Mouse (Mus musculus) hindbrain, embryonic 15.5 days (tissue): ENCODE measurements at regions not wholly inside any gene's neighbourhood (a gene's known extent, or its start where the extent isn't known, plus 50 kb on each side); places are given as distances from the start of the nearest gene placed in this dataset.

Source experiments
- ATAC-seq: fragments of 200-750 bp; cut with Nextera tagmentation; 2 replicates; pipeline ENCODE4 v1.8.0; 2017; ENCODE audit warnings: low read depth, moderate number of reproducible peaks, moderate TSS enrichment; ENCODE audit not compliant: low FRiP score
- H3K27ac ChIP-seq: fragments of 300-500 bp; sonication (generic); replicated peaks from 2 replicates; pipeline ENCODE4 v1.5.1; 2015; ENCODE audit warnings: mild to moderate bottlenecking, inconsistent platforms
- H3K27me3 ChIP-seq: fragments of 300-500 bp; sonication (generic); 2 replicates; pipeline ENCODE4 v1.6.1; 2015; ENCODE audit warnings: control low read depth, inconsistent platforms
- H3K36me3 ChIP-seq: fragments of 300-500 bp; sonication (generic); 2 replicates; pipeline ENCODE4 v1.6.1; 2015; ENCODE audit warnings: control low read depth, inconsistent platforms
- H3K4me1 ChIP-seq: fragments of 300-500 bp; sonication (generic); replicated peaks from 2 replicates; pipeline ENCODE4 v1.6.1; 2015; ENCODE audit warnings: control low read depth, inconsistent platforms
- H3K4me2 ChIP-seq: fragments of 300-500 bp; sonication (generic); 2 replicates; pipeline ENCODE4 v1.6.1; 2015; ENCODE audit warnings: moderate library complexity, mild to moderate bottlenecking, inconsistent platforms
- H3K4me3 ChIP-seq: fragments of 300-500 bp; sonication (generic); 2 replicates; pipeline ENCODE4 v1.5.1; 2015; ENCODE audit warnings: mild to moderate bottlenecking, inconsistent platforms
- H3K9ac ChIP-seq: fragments of 300-500 bp; sonication (generic); 2 replicates; pipeline ENCODE4 v1.6.1; 2015; ENCODE audit warnings: inconsistent platforms
- H3K9me3 ChIP-seq: fragments of 300-500 bp; sonication (generic); 2 replicates; pipeline ENCODE4 v1.6.1; 2016; ENCODE audit warnings: control low read depth, inconsistent platforms
- WGBS: fragments of 180-500 bp; shearing (Covaris S2); methylation state at CpG from one replicate; pipeline ENCODE4 v1.1.7; 2015; 5-methylcytosine and 5-hydroxymethylcytosine counted together

GRCm38 (mm10) chr4:84019500-84020255 is 494.3 kb downstream of the Ccdc171 start:
- Histone ChIP-seq H3K27ac (no peak overlapping the region), H3K36me3 (no peaks in the 10 kb centered on the region), H3K4me2 (no peak overlapping the region), H3K4me1 (no peaks in the 10 kb centered on the region), H3K9ac (no peak overlapping the region), H3K27me3 (no peaks in the 10 kb centered on the region), H3K4me3 (no peak overlapping the region), H3K9me3 (no peaks in the 10 kb centered on the region)
- no peak for ATAC-seq
- 85% methylated on average over 14 of the region's 14 CpGs for WGBS

- WGBS = 88% methylated on average over 1 of the region's 1 CpGs
Measured at GRCm38 (mm10) chr4:84020692-84021091, 495.3 kb downstream of the Ccdc171 start.

GRCm38 (mm10) chr4:84022323-84022722 is 497.0 kb downstream of the Ccdc171 start:
- 92% methylated on average over 7 of the region's 7 CpGs for WGBS
- no peaks in the 10 kb centered on the region for H3K4me1 ChIP-seq
- ATAC-seq = no peak

More at GRCm38 (mm10) chr4:84020692-84021091, 495.3 kb downstream of the Ccdc171 start:
- Histone ChIP-seq H3K9me3 (no peaks in the 10 kb centered on the region), H3K4me1 (no peaks in the 10 kb centered on the region), H3K9ac (no peak overlapping the region), H3K27me3 (no peaks in the 10 kb centered on the region), H3K4me3 (no peak overlapping the region), H3K27ac (no peak overlapping the region), H3K36me3 (no peaks in the 10 kb centered on the region), H3K4me2 (no peak overlapping the region)
- no peak for ATAC-seq

GRCm38 (mm10) chr4:84026144-84026543 is 500.8 kb downstream of the Ccdc171 start:
- no peak overlapping the region for H3K9ac ChIP-seq
- no peaks in the 10 kb centered on the region for H3K9me3 ChIP-seq
- H3K4me1 ChIP-seq = no peaks in the 10 kb centered on the region
- ATAC-seq = no peak
- no peaks in the 10 kb centered on the region for H3K27me3 ChIP-seq
- H3K36me3 ChIP-seq = no peaks in the 10 kb centered on the region
- WGBS = 63% methylated on average over 8 of the region's 8 CpGs
- no peak overlapping the region for H3K4me3 ChIP-seq
- H3K4me2 ChIP-seq = no peak overlapping the region
- H3K27ac ChIP-seq = no peak overlapping the region

More at GRCm38 (mm10) chr4:84022323-84022722, 497.0 kb downstream of the Ccdc171 start:
- Histone ChIP-seq H3K27me3 (no peaks in the 10 kb centered on the region), H3K27ac (no peak overlapping the region), H3K4me3 (no peak overlapping the region), H3K36me3 (no peaks in the 10 kb centered on the region), H3K9ac (no peak overlapping the region), H3K9me3 (no peaks in the 10 kb centered on the region), H3K4me2 (no peak overlapping the region)

- no peak overlapping the region for H3K4me2 ChIP-seq
- H3K4me1 ChIP-seq = peaks cover 5% of the 10 kb centered on the region
- 12% methylated on average over 5 of the region's 5 CpGs for WGBS
- no peaks in the 10 kb centered on the region for H3K36me3 ChIP-seq
- peak; percentile 74 for ATAC-seq
- no peak overlapping the region for H3K27ac ChIP-seq
- H3K27me3 ChIP-seq = no peaks in the 10 kb centered on the region
- H3K9me3 ChIP-seq = no peaks in the 10 kb centered on the region
- H3K4me3 ChIP-seq = no peak overlapping the region
- H3K9ac ChIP-seq = no peak overlapping the region
Measured at GRCm38 (mm10) chr4:84028120-84028519, 502.8 kb downstream of the Ccdc171 start.

- Histone ChIP-seq H3K27me3 (no peaks in the 10 kb centered on the region), H3K9me3 (no peaks in the 10 kb centered on the region), H3K9ac (no peak overlapping the region), H3K4me1 (peaks cover 5% of the 10 kb centered on the region), H3K27ac (no peak overlapping the region), H3K4me2 (no peak overlapping the region), H3K4me3 (no peak overlapping the region), H3K36me3 (no peaks in the 10 kb centered on the region)
- ATAC-seq = no peak
- WGBS = 89% methylated on average over 5 of the region's 5 CpGs
Measured at GRCm38 (mm10) chr4:84030916-84031315, 505.6 kb downstream of the Ccdc171 start.

GRCm38 (mm10) chr4:84032505-84032904 is 507.2 kb downstream of the Ccdc171 start:
- H3K4me2 ChIP-seq = peak overlapping the region; percentile 25; the same call in 1 of the 2 replicates
- no peak overlapping the region for H3K27ac ChIP-seq
- no peak overlapping the region for H3K9ac ChIP-seq
- H3K4me3 ChIP-seq = no peak overlapping the region
- ATAC-seq = peak; percentile 78
- H3K4me1 ChIP-seq = peaks cover 5% of the 10 kb centered on the region
- no peaks in the 10 kb centered on the region for H3K36me3 ChIP-seq
- H3K9me3 ChIP-seq = no peaks in the 10 kb centered on the region
- no peaks in the 10 kb centered on the region for H3K27me3 ChIP-seq
- WGBS = 16% methylated on average over 10 of the region's 10 CpGs

- H3K4me3 ChIP-seq = no peak overlapping the region
- 91% methylated on average over 1 of the region's 1 CpGs for WGBS
- no peak overlapping the region for H3K4me2 ChIP-seq
- ATAC-seq = no peak
- H3K4me1 ChIP-seq = peaks cover 5% of the 10 kb centered on the region
- no peaks in the 10 kb centered on the region for H3K27me3 ChIP-seq
- H3K27ac ChIP-seq = no peak overlapping the region
- H3K36me3 ChIP-seq = no peaks in the 10 kb centered on the region
- H3K9me3 ChIP-seq = no peaks in the 10 kb centered on the region
- H3K9ac ChIP-seq = no peak overlapping the region
Measured at GRCm38 (mm10) chr4:84035347-84035746, 510.0 kb downstream of the Ccdc171 start.

GRCm38 (mm10) chr4:84037535-84037934 is 512.2 kb downstream of the Ccdc171 start:
- no peak for ATAC-seq
- H3K27me3 ChIP-seq = no peaks in the 10 kb centered on the region
- no peak overlapping the region for H3K27ac ChIP-seq
- H3K4me1 ChIP-seq = peaks cover 2% of the 10 kb centered on the region
- WGBS = 83% methylated on average over 3 of the region's 3 CpGs
- H3K36me3 ChIP-seq = no peaks in the 10 kb centered on the region
- H3K9me3 ChIP-seq = no peaks in the 10 kb centered on the region
- H3K9ac ChIP-seq = no peak overlapping the region
- H3K4me3 ChIP-seq = no peak overlapping the region
- no peak overlapping the region for H3K4me2 ChIP-seq

- H3K4me2 ChIP-seq = no peak overlapping the region
- ATAC-seq = no peak
- no peaks in the 10 kb centered on the region for H3K36me3 ChIP-seq
- H3K9me3 ChIP-seq = no peaks in the 10 kb centered on the region
- WGBS = 86% methylated on average over 6 of the region's 6 CpGs
- H3K27ac ChIP-seq = no peak overlapping the region
- no peaks in the 10 kb centered on the region for H3K4me1 ChIP-seq
- no peak overlapping the region for H3K9ac ChIP-seq
- no peak overlapping the region for H3K4me3 ChIP-seq
- H3K27me3 ChIP-seq = no peaks in the 10 kb centered on the region
Measured at GRCm38 (mm10) chr4:84050243-84050642, 524.9 kb downstream of the Ccdc171 start.

- Histone ChIP-seq H3K9ac (no peak overlapping the region), H3K27ac (no peak overlapping the region), H3K36me3 (no peaks in the 10 kb centered on the region), H3K27me3 (no peaks in the 10 kb centered on the region), H3K4me2 (no peak overlapping the region), H3K4me1 (no peaks in the 10 kb centered on the region), H3K4me3 (no peak overlapping the region), H3K9me3 (no peaks in the 10 kb centered on the region)
- WGBS = 84% methylated on average over 6 of the region's 6 CpGs
- no peak for ATAC-seq
Measured at GRCm38 (mm10) chr4:84056863-84057502, 531.6 kb downstream of the Ccdc171 start.

GRCm38 (mm10) chr4:84060187-84060586 is 534.8 kb downstream of the Ccdc171 start:
- Histone ChIP-seq H3K4me1 (peaks cover 10% of the 10 kb centered on the region; the same call in 1 of the 2 replicates), H3K4me3 (no peak overlapping the region), H3K27ac (no peak overlapping the region), H3K36me3 (no peaks in the 10 kb centered on the region), H3K9me3 (no peaks in the 10 kb centered on the region), H3K4me2 (no peak overlapping the region), H3K27me3 (no peaks in the 10 kb centered on the region), H3K9ac (no peak overlapping the region)
- 79% methylated on average over 2 of the region's 2 CpGs for WGBS
- no peak for ATAC-seq
